Mouse (Mus musculus) cerebellum, postnatal 14 days (tissue): ENCODE results near the gene Grik4.

Source experiments
- DNase-seq, 2 experiments: peaks; one replicate each; pipeline ENCODE4 v3.0.0; 2021; ENCODE audit warnings: mixed read lengths in 2 of 2

The Grik4 gene

DNA sequence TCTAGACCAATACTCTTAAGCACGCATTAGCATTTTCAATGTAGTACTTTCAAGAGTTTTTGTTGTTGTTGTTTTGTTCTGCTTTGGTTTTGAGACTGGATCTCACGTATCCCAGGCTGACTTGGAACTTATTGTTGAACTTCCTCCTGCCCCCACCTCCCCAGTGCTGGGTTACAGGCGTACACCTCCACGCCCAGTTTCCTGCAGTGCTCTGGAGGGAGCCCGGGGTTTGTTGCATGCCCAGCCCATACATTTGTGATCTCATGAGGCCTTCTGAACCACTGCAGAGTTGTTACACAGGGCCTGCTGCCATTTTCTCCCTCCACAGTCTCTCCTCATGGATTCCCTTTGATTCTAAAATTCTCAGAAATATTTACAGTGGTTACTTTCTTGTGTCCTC is 201.9 kb downstream of the Grik4 start:
- no peak for DNase-seq

DNA sequence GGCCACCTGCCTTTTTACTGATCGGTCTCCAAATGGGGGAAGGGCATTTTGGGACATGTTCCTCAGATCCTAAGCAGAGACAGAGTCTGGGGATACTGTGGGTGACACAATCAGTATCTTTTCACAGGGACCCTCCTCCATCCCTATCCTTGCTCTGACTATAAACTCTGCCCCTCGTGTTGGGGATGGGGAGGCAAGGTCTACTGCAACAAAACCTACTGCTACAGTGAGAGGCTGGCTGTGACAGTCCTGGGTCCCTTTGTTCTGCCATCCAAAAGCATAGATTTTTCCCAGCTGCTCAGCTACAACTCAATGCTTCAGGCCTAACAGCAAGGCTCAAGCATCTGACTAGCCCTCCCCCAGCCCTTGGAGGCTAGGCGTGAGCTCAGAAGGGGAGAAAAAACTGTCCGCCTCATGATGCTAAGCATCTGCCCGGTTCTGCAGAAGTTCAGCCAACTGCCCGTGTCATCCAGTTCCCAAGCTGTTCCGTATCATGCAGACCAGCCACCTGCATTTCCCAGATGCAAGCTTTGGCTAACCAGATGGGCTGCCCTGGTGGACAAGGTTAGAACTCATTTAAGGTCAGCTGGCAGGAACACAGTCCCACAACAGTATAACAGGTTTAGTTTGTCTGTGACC is 207.5 kb downstream of the Grik4 start:
- DNase-seq: peak in 1 of 2 experiments; percentile 27

DNA sequence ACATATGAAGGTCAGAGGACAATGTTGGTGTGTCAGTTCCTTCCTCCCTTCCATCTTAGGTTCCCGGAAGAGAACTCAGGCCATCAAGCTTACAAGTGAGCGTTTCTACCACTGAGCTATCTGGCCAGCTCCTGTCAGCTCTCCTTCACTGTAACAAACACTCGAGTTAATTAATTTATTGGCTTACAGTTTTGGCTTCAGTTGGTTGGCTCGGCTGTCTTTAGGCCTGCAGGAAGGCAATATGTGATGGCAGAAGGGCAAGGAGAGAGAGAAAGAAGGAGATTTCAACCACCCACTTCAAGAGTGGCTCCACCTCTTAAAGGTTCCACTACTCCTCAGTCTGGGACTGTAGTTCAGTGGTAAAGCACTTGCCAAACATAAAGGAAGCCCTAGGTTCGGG is 209.2 kb downstream of the Grik4 start:
- DNase-seq: peak; percentile 53 to 59

DNA sequence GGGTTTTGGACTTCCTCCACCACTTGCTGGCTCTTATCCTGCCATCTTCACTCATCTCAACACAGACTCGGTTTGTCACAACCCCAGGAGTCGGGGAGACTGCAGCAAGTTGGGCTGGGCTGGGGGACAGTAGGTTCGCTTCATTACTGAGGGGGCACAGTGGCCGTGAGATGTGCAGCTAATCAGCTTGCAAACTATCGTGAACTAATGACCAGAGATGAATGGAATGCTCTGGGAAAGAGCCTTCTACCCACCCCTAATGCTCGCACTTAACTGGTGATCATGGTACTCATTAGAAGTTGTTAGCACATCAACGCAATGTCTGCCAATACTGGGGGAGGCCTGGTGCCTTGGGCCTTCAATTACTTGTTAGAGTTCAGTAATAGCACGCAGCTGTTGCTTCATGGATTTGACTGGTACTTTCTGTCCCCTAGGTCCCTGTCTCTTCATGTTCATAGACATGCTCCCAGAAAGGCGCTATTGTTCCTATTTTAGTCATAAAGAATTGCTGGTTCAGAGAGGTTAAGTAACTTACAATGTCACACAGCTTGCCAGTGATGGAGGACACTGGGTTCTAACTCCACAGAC is 211.5 kb downstream of the Grik4 start:
- no peak for DNase-seq

DNA sequence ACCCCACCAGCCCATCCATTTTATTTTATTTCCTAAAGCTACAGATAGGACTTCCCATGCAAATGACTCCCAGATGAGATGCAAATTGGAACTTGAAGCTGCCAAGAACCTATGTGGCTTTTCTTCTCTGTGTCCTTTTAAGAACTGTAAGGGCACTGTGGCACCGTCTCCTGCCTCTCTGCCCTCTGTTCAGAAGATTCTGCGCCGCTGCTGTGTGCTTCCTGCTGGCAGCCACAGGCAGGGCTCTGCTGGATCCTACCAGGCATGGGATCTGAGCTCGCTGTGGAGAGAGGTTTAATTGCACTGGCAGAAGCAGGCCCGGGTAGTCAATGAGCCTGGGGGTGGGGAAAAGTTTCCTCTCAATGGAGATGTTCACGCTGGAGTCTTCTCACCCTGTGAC is 215.8 kb downstream of the Grik4 start:
- DNase-seq: no peak

DNA sequence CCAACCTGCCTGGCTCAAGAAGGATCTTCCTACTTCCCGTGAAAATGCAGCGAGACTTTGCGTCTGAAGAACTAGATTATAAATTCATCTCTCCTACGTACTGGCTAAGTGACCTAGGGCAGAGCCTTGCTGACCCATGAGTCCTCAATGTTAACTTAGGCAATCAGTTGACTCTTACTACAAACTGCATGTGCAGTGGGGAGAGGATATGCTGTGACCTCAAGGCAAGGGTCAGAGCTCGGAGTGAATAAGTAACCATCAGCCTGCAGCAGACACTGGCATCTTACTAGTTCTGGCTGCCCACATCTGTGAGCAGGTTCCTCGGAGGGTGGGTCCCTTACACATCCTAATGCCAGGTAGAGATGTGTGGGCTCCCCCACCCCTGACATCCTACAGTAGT is 216.6 kb downstream of the Grik4 start:
- DNase-seq: no peak

DNA sequence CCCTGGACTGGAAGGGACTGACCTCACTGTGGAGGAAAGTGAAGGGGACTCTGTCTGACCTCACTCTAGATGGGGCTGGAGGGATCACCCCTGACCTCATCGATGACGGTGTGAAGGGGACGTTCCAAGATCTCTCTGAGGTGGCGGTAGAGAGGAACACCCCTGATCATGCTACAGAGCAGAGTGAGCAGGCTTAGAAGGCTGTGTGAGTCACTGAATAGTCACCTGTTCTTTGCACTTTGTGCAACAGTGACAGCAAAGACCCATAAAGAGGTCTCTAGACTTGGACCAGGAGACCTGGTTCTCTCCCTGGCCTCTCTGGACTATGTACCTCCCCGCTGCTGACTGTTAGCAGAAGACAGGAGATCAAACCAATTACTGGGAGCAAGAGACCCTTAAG is 217.1 kb downstream of the Grik4 start:
- no peak for DNase-seq

DNA sequence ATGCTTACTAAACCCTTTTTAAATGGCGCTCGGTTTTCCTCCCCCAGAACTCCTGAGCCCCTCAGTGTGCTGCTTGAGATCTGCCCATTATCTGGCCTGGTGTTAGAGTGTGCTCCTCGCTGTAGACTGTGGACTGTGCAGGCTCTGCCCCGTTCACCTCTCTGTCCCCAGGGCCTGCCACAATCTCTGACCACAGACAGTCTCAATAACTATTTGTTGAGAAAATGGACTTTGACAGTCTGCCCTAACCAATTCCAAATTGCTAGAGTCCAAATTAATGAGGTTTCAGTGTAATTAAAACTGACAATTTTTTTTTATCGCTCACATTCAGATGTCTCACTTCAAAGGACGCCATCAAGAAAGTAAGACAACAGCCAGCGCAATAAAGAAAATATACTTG is 220.2 kb downstream of the Grik4 start:
- DNase-seq: no peak

DNA sequence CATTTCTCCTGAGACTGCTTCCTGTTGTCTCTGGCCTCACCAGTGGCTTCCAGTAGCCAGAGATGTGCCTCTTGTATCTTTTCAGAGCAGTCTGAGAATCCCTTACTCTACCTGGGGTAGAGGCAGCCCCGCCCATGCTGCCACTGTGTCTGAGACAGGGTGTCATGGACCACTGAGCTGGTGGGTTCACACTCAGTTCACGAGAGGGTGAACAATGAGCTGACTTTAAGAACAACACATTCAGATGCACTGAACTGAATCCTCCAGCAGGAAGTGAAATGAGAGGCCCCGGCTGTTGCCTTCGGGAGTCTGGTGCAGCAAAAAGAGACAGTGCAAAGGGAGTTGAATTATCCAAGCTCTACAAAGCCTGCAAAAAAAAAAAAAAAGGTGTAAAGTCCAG is 221.8 kb downstream of the Grik4 start:
- DNase-seq: no peak

DNA sequence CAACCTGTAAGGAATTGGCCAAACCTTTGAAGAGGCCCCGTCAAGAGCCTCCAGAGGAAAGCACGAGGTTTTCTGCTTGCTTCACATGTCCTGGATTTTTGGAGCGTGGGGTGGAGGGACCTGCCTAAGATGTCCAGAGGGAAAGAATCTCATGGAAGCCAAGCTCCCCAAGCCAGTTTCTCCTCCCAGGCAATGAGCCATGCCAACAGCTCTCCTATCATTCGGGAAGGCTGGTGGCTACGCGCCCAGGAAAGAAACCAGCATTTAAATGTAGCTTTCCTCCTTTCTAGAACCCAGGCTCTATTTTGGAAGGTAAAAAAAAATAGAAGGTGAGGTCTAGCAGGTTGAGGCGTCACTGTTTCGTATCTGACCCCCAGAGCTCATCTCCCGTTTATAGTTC is 222.6 kb downstream of the Grik4 start:
- peak; percentile 45 to 50 for DNase-seq

DNA sequence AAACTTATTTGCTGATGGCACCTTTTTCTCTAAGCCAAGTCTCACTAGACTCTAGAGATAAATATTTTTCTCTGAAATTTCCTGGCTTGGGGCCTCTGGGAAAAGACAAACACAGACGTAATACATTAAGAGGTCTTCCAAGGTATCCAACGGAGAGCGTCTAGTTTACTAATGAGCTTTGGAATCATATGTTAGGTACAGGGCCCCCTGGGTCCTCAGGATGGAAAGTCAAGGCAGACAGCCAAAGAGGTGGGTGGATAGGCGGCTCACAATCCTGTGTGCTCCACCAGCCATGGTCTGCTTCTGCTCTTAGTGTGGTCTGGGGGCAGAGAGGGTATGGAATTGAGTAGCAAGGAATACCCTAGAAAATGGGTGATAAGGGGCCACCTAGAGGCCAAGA is 223.1 kb downstream of the Grik4 start:
- DNase-seq: peak; percentile 38 to 44

DNA sequence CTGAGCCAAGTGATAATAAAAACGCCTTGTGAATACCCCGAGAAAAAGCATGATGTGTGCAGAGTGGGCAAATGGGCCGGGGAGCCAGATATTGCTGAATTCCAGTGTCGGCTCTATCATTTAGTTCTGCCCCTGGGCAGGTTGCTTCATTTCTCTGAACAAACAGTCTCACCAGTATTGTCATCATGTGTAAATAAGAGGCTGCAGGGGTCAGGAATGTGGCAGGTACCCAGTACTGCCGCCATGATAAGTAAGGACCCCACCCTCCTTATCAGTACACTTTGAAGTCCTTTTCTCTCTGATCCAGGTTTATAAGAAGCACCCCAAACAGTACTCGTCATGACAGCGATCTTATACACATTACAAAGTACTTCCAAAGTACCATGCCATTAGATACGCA is 230.4 kb downstream of the Grik4 start:
- no peak for DNase-seq

DNA sequence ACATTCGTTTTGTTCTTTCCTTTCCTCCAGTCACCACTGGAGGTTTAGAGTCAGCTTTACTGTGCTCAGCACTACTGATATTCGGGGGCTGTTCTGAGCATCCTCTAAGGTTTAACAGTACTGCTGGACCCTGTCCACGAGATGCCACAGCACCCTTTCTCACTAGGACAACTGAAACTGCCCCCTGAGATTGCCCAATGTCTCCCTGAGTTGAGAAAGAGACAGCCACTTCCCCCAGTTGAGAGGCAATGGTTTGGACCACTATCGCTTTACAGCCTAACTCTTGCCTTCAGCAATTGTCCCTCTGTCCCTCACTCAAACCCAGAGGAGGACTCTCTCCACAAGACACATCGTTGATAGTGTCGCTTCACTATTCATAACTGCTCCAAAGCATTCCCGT is 238.4 kb downstream of the Grik4 start:
- DNase-seq: no peak

DNA sequence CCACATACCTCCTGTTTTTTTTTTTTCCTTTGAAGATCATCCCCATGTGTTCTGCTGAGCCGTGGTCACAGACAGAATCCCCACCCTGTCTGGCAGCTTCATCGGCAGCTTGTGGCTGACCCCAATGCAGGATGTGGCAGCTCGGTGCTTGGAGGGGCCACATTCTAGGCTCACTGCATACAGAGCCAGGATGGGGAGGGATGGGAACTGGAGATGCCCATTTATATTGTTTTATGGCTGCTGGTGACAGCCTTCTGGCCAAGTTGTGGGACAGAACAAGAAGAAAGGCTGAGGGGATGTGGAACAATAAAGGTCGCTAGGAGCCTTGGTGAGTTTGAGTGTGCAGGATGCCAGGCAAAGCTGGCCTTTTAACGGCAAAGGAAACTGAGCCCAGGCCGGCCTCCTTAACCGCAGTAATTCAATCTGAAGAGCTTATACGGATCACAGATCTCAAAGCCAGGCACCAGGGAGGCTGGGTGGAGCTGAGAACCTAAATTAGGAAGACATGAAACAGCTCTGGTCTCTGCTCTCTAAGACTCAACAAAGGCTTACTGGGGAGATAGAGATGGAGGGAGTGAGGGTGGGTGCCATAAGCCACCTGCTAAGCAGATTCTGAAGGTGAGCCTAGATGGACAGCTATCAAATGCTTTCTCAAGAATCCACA is 241.0 kb downstream of the Grik4 start:
- no peak for DNase-seq

DNA sequence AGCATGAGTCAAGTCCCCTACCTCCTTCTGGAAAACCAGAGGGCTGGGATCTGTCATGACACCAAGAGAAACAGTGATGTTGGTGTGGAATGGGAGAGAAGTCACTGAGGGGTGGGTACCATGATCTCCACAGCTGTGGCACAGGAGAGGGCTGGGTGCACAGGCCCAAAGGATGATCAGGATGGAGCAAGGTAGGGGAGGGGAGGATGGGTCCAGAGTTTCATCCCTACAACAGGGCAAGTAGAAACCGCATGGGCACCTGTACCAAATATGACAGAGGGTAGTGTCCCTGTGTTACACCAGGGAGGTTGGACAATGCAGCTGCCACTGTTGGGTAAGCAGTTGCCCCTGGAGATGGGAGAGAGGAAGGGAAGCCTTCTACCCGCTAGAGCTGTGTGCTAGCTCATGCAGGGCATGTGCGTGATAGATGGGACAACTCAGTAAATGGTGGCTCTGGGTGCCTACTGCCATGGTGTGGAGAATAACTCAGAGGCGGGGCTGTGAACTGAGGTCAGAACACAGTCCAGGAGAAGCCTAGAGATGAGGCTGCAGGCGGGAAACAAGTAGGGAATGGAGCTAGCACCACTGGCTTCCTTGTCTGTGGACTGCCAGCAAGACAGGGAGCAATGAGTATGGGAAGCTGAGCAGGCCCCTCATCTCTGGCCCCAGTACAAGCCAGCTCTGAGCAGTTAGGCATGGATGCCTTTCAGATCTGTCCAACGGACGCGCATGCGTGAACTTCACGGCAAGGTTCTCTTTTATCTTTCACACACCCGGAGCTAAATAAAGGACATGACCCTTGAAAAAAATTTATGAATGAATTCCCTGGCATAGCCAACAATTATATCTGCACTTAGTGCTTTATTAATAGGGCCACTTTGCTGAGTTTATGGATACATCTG is 241.8 kb downstream of the Grik4 start:
- DNase-seq: no peak

DNA sequence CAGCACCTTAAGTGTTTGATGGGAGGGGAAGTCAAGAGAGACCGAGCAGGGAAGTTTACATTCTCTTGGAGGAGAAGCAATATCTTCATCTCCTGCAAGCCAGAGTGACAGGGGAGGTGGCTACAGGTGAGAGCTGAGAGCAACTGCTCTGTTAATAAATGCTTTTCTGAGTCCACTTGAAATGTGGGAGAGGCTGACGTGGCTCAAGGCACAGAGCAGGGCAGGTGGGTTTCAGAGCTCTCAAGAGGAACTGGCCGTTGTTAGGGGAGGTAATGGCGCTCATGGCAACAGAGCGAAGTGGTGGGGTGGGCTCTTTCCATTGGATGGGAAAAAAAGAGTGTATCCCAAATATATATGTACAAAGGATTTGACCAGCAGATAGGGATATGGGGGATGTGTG is 242.6 kb downstream of the Grik4 start:
- DNase-seq: no peak

DNA sequence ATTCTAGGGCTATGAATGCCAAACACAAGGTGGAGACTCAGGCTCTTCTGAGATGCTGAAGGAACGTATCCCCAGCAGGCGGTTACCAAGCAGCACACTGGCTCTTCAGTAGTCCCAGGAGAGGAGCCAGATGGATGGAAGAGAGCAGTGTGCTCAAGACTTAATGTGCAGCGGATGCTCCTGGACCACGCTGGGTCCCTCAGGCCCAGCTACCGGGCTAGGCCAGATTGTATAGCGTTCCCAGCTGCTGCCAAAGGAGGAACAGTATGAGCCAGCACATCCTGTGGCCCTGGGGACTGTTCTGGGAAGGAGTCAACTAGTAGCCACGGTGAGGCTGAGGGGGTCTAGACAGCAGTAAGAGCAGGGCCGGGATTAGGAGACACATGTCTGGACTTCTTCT is 251.3 kb downstream of the Grik4 start:
- DNase-seq: peak; percentile 15 to 17

DNA sequence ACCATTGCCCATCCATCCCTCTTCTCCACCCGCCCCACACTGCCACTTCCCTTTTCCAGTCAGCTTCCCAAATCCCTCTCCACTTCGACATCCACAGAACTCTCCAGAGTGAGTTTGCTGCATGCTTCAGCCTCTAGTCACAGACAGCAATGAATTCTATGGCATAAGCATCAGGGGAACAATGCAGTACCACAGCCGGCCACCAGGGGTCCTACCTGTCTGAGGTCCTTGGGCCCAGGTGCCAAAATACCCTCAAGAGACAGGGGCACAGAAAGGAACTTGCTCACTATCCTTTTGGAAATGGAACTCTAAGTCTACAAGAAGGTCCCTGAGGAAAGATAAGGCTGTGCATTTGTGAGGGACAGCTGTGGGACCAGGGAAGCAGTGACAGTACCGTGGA is 256.1 kb downstream of the Grik4 start:
- peak; percentile 75 to 88 for DNase-seq

DNA sequence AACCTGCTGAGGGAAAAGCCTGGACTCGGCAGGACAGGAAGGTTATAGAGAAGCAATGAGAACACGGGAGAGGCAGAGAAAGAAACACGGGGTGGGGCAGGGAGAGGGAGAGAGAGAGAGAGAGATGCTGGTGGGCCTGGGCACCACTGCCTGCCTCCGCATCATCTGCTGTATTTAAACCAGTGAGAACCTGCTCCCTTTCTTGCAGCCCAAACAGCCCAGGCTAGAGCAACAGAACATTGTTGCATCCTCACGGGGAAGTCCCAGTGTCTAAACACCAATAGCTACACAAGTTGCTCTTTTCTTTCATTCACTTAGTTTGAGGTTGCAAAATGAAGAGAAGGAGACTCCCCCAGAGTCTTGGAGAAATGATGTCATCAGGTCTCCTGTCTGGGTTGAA is 258.2 kb downstream of the Grik4 start:
- DNase-seq: no peak

DNA sequence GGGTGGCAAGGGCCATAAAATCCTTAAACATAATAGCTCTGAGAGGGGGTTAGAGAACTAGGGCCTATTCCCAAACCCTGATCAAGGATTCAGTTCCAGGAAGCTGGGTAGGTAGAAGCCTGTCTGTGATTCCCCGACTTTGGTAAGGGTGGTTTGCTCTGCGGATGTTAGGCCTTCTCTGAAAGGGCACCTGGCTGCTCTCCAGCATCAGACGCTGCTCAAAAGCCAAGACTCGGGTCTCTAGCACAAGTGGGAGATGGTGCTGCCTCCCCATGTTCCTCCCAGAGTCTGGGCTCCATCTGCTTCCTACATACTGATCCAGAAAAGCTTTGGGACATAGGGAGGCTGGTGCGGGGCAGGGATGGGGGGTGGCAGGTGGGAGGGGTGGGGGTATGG is 270.3 kb downstream of the Grik4 start:
- DNase-seq: peak; percentile 20 to 37

DNA sequence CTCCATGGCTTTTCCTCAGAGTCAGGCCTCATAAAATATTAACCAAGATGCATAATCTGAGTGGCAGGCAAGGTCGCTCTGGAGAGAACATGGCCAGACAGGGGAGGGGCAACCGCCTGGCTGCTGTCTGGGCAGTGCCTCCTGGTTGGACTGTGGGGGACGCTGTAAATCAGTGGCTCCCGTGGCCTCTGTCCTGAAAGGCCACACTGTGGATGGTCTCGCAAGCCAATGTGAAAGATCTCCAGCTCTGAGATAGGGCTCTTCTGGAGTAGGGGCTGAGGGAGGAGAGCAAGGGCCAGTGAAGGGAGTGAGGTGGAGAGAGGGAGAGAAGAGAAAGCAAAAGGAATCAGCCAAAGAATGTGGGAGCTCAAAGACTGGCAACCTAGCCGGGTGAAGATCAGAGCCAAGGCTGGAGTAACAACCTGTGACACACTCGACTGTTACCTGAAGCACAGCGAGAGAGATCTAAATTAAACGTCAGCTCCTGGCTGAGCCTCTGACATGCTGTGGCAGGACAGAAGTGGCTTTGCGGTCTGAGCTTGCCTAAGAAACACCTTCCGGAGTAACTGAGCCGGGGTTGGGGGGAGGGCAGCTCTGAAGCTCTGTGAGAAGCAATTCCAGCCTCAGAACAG is 270.8 kb downstream of the Grik4 start:
- DNase-seq: peak in 1 of 2 experiments; percentile 12

DNA sequence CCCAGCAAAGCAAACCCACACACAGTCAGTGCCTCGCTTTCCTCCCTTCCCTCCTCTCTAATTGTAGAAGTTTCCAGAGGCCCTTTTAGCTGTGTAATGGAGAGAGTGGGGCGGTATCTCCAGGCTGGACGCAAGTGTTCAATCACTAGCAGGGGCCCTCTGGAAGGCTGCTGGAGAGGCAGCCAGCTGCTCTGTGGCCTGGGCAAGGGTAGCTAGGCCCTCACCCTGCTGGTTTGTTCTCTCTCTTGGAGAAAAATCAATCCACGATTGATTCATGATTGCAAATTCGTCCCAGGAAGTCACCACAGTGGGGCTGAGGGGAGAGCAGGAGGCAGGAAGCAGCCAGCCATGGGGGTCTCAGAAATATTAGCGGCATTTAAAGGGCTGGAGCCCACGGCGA is 271.3 kb downstream of the Grik4 start:
- DNase-seq: no peak

DNA sequence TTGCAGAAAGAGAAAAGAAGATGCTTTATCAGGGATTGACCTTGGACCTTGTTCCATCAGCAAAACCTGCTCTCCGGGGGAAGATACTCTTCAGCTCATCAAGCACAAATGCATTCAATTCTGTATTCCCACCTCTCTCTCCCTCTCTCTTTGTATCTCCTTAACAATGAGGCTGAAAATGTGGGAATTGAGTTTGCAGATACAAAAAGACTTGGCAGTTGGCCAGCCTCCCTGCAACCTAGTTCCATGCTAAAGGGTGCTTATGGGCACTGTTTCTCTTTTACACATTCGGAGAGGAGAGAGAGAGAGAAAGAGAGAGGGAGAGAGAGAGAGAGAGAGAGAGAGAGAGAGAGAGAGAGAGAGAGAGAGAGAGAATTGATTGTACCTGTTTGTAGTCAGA is 273.7 kb downstream of the Grik4 start:
- DNase-seq: peak; percentile 14 to 40
